Mouse (Mus musculus): Measurements from ENCODE around the gene Pik3r5. TPM values are rescaled to one million over a fixed set of nuclear protein-coding genes. Genes with fewer than 3 reads are reported as not detected.
A peak's percentile ranks its signal among the peaks of the same experiment; 100 is the strongest.

Gene Pik3r5
- under 1 TPM; 0.56 to 0.97 TPM for total RNA-seq (2021)

GRCm38 (mm10) chr11:68431699-68432360 lies at the start of gene Pik3r5:
Pik3r5 (plus strand) TSS chr11:68432121.
- DNase-seq, result peak; percentile 81
- intact Hi-C loops (cut with DNase I), result no loop called here

DNA sequence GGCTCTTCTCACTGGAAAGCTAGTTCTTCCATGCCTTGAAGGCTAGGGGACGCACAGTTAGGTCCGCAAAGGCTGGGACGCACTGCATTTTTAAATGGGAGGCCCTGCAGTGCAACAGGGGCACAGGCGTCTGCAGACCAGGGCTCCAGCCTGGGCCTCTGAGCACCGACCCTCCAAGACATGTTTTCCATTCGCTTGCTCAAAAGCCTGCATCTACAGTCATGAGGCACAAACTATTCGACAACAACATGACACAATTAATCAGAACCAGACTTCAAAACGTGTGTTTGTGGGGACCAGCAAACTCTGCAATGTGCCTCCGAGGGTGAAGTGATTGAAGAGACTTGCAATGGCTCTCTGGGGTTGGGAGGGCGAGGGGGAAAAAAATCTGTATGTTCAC lies 48.4 kb upstream of the Pik3r5 start:
- intact Hi-C loops (cut with DNase I), result no loop called here
- DNase-seq, result no peak

- DNase-seq, result no peak
- intact Hi-C loops (cut with DNase I), result no loop called here
Observed at GRCm38 (mm10) chr11:68384131-68384530, 47.8 kb upstream of the Pik3r5 start.

DNA sequence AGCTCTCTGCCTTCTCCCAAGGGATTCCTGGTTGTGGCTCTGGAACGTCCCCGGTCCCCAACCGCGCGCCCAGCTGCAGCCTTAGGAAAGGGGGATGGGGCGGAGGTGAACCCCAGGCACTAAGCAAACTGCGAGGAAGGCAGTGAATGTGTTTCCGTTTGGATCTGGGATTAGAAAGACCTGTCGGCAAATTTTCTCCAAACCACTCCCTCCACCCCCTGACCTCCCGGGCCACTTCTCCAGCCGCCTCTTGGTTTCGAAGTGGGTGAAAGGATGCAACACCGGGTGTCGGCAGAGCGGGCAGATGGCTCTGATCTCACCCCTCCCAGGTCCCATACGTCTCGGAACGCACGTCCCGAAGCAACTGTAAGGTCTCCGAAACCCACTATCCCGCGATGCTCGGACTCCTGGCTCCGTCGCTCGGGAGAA lies 47.3 kb upstream of the Pik3r5 start:
- intact Hi-C loops (cut with DNase I), result no loop called here
- peak; percentile 42 for DNase-seq

DNA sequence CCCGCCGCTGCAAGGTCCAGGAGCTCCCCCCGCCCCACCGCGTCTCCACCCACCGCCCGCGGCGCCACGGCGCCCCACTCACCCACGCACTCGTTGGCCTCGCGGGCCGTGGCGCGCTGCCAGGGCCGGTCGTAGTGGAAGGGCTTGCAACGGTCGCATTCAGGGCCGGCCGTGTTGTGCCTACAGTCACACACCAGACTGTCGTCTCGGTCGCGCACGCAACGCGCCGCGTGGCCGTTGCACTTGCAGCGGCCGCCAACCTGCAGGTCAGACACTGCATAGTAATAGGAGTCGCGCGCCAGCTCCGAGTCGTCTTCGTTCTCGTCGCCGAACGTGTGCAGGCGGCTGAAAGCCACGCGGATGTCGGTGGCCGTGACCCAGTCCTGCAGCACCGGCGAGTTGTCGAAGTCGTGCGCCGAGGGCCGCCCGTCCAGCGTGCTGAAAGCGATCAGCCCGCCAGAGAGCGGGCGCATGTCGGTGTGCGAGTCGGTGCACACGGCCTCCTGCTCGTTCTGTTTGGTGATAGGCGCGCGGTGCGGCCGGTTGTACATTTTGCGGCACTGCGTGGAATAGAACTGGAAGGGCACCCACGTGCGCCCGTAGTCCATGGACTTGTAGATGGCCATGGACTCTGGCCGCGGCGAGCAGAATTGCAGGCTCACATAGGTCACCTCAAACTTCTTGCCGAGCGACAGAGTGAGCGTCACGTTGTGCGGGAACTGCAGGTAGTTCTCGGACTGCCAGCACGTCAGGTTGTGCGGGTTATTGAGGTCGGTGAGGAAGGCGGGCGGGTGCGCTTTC lies 46.7 kb upstream of the Pik3r5 start:
- peak; percentile 53 for DNase-seq
- intact Hi-C loops (cut with DNase I), result no loop called here

DNA sequence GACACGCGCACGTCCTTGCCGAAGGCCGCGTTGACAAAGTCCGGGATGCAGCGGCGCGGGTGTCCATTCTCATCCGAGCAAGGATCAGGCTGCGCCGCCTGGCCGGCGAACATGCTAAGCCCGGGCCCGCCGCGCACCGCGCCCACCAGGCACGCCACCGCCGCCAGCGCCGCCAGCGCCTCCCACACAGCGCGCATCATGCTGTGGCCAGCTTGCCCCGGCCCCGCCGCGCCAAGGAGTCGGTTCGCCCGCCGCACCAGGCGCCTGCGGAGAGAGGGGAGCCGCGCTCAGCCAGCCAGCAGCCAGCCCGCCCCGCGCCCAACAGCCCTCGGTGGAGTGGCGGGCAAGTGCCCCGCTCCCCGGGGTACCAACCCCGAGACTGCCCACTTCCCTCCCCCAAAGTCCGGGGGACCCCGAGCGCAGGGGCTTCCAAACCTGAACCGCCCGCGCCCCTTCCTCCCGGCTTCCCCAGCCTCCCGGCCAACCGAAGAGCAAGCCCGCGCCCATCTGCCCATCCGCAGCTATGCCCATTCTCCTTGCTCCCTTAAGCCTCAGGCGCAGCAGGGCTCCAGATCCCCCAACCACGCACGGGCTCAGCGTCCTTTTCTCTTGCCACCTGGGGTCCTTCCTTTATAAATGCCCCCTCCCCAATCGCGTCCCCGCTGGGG lies 45.9 kb upstream of the Pik3r5 start:
- DNase-seq, result peak; percentile 43
- intact Hi-C loops (cut with DNase I), result no loop called here

DNA sequence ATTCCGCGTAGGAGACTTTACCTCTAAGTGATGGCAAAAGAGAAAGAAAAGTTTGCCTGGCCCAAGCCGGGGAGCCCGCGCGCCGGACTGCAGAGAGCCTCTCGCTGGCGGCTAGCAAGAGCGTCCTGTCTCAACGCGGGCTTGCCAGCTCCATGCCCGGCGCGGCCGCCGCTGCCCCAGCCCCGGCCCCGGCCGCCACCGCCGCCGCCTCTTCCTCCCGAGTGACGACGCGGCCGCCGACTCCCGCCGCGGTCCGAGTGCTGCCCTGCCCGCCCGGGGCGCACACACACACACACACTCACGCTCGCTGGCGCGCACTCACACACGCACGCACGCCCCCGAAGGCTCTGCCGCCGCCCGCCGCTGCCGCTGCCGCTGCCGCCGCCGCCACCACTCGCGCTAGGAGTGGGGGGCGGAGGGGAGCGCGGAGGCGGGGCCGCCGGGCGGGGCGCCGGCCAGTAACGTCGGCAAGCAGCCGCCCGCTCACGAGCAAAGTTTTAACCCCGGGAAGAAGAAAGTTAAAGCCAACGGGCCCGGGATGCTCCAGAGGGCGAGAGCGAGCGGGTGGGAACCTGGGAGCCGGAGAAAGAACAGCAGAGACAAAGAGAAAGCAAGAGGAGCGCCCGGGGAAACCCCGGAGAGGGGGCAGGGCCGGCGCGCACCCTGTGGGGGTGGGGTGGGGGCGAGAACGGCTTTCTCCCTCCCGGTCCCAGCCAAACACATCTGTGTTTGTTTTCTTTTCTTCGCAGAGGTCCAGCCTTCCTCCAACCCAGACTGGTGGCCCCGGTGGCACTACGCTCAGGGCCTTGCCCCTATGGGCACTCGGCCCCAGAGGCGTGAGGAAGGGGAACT lies 45.1 kb upstream of the Pik3r5 start:
- intact Hi-C loops (cut with DNase I), result no loop called here

GRCm38 (mm10) chr11:68387441-68387760 lies 44.5 kb upstream of the Pik3r5 start:
- intact Hi-C loops (cut with DNase I), result no loop called here

More for the DNA sequence above, 45.1 kb upstream of the Pik3r5 start:
- DNase-seq, result peak; percentile 73

DNA sequence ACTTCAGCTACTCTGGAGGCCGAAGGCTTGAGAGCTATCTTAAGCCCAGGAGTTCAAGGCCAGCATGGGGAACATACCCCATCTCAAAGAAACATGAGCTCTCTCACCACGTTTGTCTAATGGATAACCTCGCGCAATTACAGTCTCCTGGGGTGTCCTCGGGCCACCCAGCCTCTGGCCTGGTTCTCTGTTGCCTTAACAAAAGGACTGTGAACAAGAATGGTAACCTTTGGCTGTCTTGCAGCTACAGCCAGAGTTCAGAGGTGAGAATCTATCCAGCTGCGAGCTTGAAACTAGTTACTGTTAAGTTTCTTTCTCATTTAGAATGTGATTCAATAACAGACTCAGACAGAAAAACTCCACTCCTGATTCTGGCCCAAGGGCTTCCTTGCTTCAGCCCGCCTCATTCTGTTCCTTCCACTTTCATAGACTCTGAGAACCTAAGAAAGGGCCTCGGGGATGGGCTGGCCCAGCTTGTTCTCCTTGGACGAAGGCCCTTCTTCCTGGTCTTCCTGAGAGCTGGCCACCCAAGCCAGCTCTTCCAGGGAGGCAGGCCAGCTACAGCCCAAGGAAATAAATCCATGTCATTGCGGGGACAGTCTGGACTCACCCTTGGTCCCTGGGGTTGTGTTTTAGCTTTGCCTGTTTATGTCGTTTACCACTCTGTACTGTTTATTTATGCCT lies 43.8 kb upstream of the Pik3r5 start:
- intact Hi-C loops (cut with DNase I), result no loop called here
- no peak for DNase-seq

More at GRCm38 (mm10) chr11:68387441-68387760, 44.5 kb upstream of the Pik3r5 start:
- DNase-seq, result no peak

DNA sequence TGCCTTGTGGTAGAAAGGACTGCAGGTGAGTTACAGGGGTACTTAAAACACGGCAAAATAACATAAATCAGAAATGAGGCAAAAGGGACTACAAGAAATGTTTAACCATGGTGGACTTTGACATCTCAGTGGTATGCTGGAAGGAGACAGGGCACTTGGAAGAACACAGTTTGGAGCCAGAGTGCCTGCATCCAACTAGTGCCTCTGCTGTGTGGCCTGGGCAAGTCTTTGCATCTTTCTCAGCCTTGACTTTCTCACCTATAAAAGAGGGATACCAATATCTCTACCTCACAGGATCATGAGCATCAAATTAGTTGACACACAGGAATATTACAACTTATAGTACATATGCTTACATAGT lies 43.3 kb upstream of the Pik3r5 start:
- no peak for DNase-seq
- intact Hi-C loops (cut with DNase I), result no loop called here

- intact Hi-C loops (cut with DNase I), result no loop called here
- DNase-seq, result peak; percentile 32
Observed at GRCm38 (mm10) chr11:68389621-68390020, 42.3 kb upstream of the Pik3r5 start.

- no peak for DNase-seq
- intact Hi-C loops (cut with DNase I), result no loop called here
Observed at GRCm38 (mm10) chr11:68390381-68391287, 41.3 kb upstream of the Pik3r5 start.

- DNase-seq, result no peak
- intact Hi-C loops (cut with DNase I), result no loop called here
Observed at GRCm38 (mm10) chr11:68393897-68394490, 37.9 kb upstream of the Pik3r5 start.

- no peak for DNase-seq
- intact Hi-C loops (cut with DNase I), result no loop called here
Observed at GRCm38 (mm10) chr11:68394749-68395148, 37.2 kb upstream of the Pik3r5 start.

DNA sequence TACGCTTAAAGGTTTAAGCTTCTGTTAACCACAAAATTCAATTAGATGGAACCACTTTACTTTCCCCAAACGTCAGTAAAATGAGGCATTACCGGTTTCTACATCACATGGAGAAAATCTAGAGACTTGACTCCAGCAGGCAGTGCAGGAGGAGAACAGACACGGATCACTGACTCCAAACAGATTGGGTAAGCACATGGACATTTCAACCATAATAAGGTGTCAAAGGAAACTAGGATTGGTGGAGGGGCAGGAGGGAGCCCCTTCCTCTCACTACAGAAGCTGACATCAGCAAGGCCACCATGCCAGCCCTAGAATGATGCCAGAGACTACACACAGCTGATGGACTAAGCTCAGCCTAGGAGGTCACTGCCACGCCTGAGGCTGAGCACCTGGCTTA lies 36.4 kb upstream of the Pik3r5 start:
- intact Hi-C loops (cut with DNase I), result no loop called here

DNA sequence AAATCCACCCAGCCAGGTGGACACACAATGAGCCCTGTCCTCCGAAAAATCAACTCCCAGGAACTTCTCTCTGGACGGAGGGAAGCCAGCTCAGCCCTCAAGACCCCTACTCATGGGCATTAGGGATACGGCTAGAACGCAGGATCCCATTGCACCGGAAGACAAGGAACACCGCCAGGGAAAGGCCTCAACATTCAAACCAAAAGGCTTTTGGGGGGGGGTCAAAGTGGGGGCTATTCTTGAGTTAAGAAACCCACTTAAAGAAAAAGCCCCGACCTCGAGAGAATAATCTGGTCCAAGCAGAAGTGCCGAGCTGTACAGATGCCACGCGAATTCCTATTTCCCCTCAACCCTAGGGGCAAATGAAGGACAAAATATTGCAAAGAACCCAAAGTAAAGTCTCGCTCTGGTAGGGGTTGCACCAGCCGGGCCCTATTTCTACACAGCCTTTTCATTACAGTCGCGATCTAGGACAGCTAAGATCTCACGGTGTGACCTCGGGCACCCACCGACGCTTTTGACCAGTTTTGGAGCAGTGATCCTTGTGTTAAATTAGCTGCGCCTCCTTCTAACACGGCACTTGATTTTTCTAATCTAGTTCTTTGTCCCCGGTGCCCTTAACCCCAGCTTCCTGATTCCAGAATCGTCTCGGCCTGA lies 32.9 kb upstream of the Pik3r5 start:
- intact Hi-C loops (cut with DNase I), result no loop called here
- no peak for DNase-seq

More for the DNA sequence above, 36.4 kb upstream of the Pik3r5 start:
- DNase-seq, result no peak

DNA sequence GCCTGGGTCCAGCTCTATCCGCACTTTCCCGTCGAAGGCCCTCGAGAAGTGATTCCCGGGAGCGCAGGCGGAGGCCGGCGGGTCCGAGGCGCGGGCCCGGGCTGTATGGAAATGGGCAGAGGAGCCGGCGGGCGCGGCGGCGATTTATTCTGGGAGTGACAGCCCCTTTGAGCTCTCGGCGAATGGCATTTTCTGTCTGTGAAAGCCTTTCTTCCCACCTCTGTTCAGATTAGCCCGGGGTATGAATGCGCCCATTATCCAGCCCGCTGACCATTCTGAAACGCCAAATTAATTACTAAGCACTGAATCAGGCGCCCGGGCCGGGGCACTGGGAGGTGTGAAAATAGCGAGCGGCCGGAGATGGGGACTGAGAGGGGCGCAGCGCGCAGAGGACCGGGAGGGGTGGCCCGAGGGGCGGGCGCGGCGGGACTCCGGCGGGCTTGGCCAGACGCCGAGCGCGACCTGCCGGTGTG lies 32.3 kb upstream of the Pik3r5 start:
- DNase-seq, result peak; percentile 45
- intact Hi-C loops (cut with DNase I), result loop anchor here (10.0 kb wide), 1 partner anchor 425 kb away; no protein-coding TSS in a partner anchor

Data from left cerebral cortex, postnatal 4 days (tissue).